Mouse (Mus musculus): ENCODE measurements around the gene Msn. TPM values are rescaled to one million over a fixed set of nuclear protein-coding genes. Genes with fewer than 3 reads are reported as not detected.

Gene Msn
- 147 and 191 TPM in 2 replicates for total RNA-seq (2021)
- long read RNA-seq, experiment 1, transcript Msn-201 (13 exons, 3,842 nt) = major isoform, 90 of 102 reads
- long read RNA-seq, experiment 1, partial matches to known transcripts = 9 of 102 reads
- long read RNA-seq, experiment 1, other reads (novel, unspliced or antisense) = 3 of 102 reads
- long read RNA-seq, experiment 2, transcript Msn-201 (13 exons, 3,842 nt) = major isoform, 42 of 52 reads
- long read RNA-seq, experiment 2, partial matches to known transcripts = 7 of 52 reads
- long read RNA-seq, experiment 2, other reads (novel, unspliced or antisense) = 3 of 52 reads

- peak; percentile 85 for DNase-seq
These were observed at the start of gene Msn for GRCm38 (mm10) chrX:96095509-96096499. Gene Msn, plus strand, starts transcription at chrX:96096042.

GRCm38 (mm10) chrX:96052798-96053197, 43.0 kb upstream of the Msn start:
- peak; percentile 38 for DNase-seq

- no peak for DNase-seq
These were observed 18.1 kb upstream of the Msn start for GRCm38 (mm10) chrX:96077747-96078146.

- DNase-seq = peak; percentile 36
These were observed 9.6 kb upstream of the Msn start for GRCm38 (mm10) chrX:96086259-96086658.

GRCm38 (mm10) chrX:96096513-96097210, 820 bp downstream of the Msn start:
- DNase-seq = peak; percentile 74

- no peak for DNase-seq
These were observed 1.7 kb downstream of the Msn start for GRCm38 (mm10) chrX:96097491-96097970.

- DNase-seq = no peak
These were observed 3.2 kb downstream of the Msn start for GRCm38 (mm10) chrX:96099003-96099402.

- peak; percentile 64 for DNase-seq
These were observed 11.8 kb downstream of the Msn start for GRCm38 (mm10) chrX:96107427-96108291.

GRCm38 (mm10) chrX:96113106-96113634, 17.3 kb downstream of the Msn start:
- no peak for DNase-seq

GRCm38 (mm10) chrX:96115501-96115900, 19.7 kb downstream of the Msn start:
- DNase-seq = no peak

- no peak for DNase-seq
These were observed 21.5 kb downstream of the Msn start for GRCm38 (mm10) chrX:96117366-96117765.

GRCm38 (mm10) chrX:96119997-96120396, 24.2 kb downstream of the Msn start:
- no peak for DNase-seq

GRCm38 (mm10) chrX:96121912-96122311, 26.1 kb downstream of the Msn start:
- DNase-seq = peak; percentile 10

- peak; percentile 21 for DNase-seq
These were observed 31.0 kb downstream of the Msn start for GRCm38 (mm10) chrX:96126803-96127202.

GRCm38 (mm10) chrX:96130139-96130538, 34.3 kb downstream of the Msn start:
- DNase-seq = peak; percentile 57

GRCm38 (mm10) chrX:96130663-96131062, 34.8 kb downstream of the Msn start:
- peak; percentile 21 for DNase-seq

- peak; percentile 47 for DNase-seq
These were observed 37.4 kb downstream of the Msn start for GRCm38 (mm10) chrX:96133260-96133659.

- no peak for DNase-seq
These were observed 38.4 kb downstream of the Msn start for GRCm38 (mm10) chrX:96134243-96134661.

- no peak for DNase-seq
These were observed 39.2 kb downstream of the Msn start for GRCm38 (mm10) chrX:96134840-96135580.

- no peak for DNase-seq
These were observed 39.7 kb downstream of the Msn start for GRCm38 (mm10) chrX:96135581-96135980.
